Comparison of ENCODE assay signal across 26 mouse cellular contexts in the genomic region with DNA sequence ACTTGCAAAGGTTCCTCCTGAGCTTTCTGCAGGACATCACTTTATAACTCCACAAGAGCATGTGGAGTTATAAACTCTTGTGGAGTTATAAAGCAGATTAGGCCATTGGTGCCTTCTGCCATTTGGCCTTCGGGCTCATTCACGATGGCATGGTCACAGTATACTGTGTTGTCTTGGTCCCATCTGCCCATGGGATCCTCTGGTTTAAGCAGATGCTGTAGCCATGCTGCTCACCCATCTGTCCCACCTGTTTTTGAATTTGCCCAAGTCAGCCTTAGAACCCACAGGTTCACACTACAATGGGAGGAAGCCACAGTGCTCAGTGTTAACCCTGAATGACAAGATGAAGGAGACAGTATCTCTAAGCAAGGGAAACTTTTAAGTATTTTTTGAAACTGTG.
DNase-seq lines count a peak whose midpoint lies in the region; ATAC-seq and TF ChIP-seq lines count a peak whose summit lies in the region.
"Had no signal": no experiment of that assay in that cellular context is flagged by ENCODE, and none has a peak within 500 bp of the region (broad histone marks: within the 10 kb centered on the region; RNA-seq: fewer than 3 reads in every experiment).

No protein-coding gene starts in this region.

- TF ChIP-seq CTCF in hindbrain, postnatal 0 days (IDR thresholded peaks at IDR 0.05; ENCODE audit: low read depth), result no peak

- no peaks in the 10 kb centered on the region for H3K27me3 ChIP-seq in hindbrain, postnatal 0 days (ENCODE audit: insufficient read depth, low read length)
- no peaks in the 10 kb centered on the region for H3K27me3 ChIP-seq in hindbrain, embryonic 12.5 days
- no peaks in the 10 kb centered on the region for H3K27me3 ChIP-seq in neural tube, embryonic 14.5 days (ENCODE audit: control insufficient read depth, insufficient read depth, low read length)
- H3K27me3 ChIP-seq: CH12.LX; embryonic facial prominence, embryonic 12.5 days; embryonic facial prominence, embryonic 15.5 days; heart, embryonic 12.5 days; heart, embryonic 15.5 days; intestine, embryonic 15.5 days had no signal

- ATAC-seq in hindbrain, postnatal 0 days, result peak; percentile 62
- ATAC-seq in hindbrain, embryonic 12.5 days (ENCODE audit: low FRiP score), result no peak
- peak; percentile 44; the same call in 1 of the 2 replicates for ATAC-seq in neural tube, embryonic 14.5 days (ENCODE audit: low read depth)
- ATAC-seq: forebrain, embryonic 14.5 days; forebrain, postnatal 0 days; intestine, embryonic 15.5 days had no signal

- no peaks in the 10 kb centered on the region for H3K36me3 ChIP-seq in hindbrain, postnatal 0 days (ENCODE audit: insufficient read depth, low read length)
- no peaks in the 10 kb centered on the region for H3K36me3 ChIP-seq in hindbrain, embryonic 12.5 days
- no peaks in the 10 kb centered on the region for H3K36me3 ChIP-seq in neural tube, embryonic 14.5 days (ENCODE audit: control insufficient read depth, insufficient read depth, low read length)
- H3K36me3 ChIP-seq: embryonic facial prominence, embryonic 12.5 days; embryonic facial prominence, embryonic 15.5 days; G1E; heart, embryonic 12.5 days; heart, embryonic 15.5 days; intestine, embryonic 15.5 days had no signal

- no peak overlapping the region for H3K9ac ChIP-seq in hindbrain, postnatal 0 days (replicated peaks; ENCODE audit: low read length)
- no peak overlapping the region for H3K9ac ChIP-seq in hindbrain, embryonic 12.5 days
- no peak overlapping the region for H3K9ac ChIP-seq in neural tube, embryonic 14.5 days (replicated peaks; ENCODE audit: low read depth, low read length)
- H3K9ac ChIP-seq: embryonic facial prominence, embryonic 12.5 days; embryonic facial prominence, embryonic 15.5 days; forebrain, postnatal 0 days; heart, embryonic 12.5 days; heart, embryonic 15.5 days; intestine, embryonic 15.5 days had no signal

- H3K27ac ChIP-seq in hindbrain, postnatal 0 days, result no peak overlapping the region
- no peak overlapping the region for H3K27ac ChIP-seq in hindbrain, embryonic 12.5 days
- H3K27ac ChIP-seq in neural tube, embryonic 14.5 days (ENCODE audit: low read depth, low read length), result no peak overlapping the region
- H3K27ac ChIP-seq: embryonic facial prominence, embryonic 12.5 days; embryonic facial prominence, embryonic 15.5 days; gastrocnemius, adult 2 months; heart, embryonic 15.5 days; intestine, embryonic 15.5 days had no signal

- WGBS in hindbrain, postnatal 0 days, result 76% methylated on average over 2 of the region's 2 CpGs
- 86% methylated on average over 2 of the region's 2 CpGs for WGBS in hindbrain, embryonic 12.5 days
- WGBS in neural tube, embryonic 14.5 days, result 77% methylated on average over 2 of the region's 2 CpGs

- H3K9me3 ChIP-seq in hindbrain, postnatal 0 days (ENCODE audit: low read length), result no peaks in the 10 kb centered on the region
- H3K9me3 ChIP-seq in hindbrain, embryonic 12.5 days (replicated peaks), result no peaks in the 10 kb centered on the region
- no peaks in the 10 kb centered on the region for H3K9me3 ChIP-seq in neural tube, embryonic 14.5 days (ENCODE audit: control insufficient read depth, low read length)
- H3K9me3 ChIP-seq: embryonic facial prominence, embryonic 12.5 days; embryonic facial prominence, embryonic 15.5 days; G1E; heart, embryonic 12.5 days; heart, embryonic 15.5 days; intestine, embryonic 15.5 days had no signal

- peak; percentile 9 to 10 for DNase-seq in cerebellum, postnatal 14 days
- DNase-seq in cerebellum, adult 9-11 months, result no peak
- DNase-seq in hindbrain, postnatal 0 days (ENCODE audit: low spot score), result peak; percentile 31
- DNase-seq in neural tube, embryonic 10.5 days (ENCODE audit: extremely low spot score, low spot score), result no peak
- DNase-seq: adrenal gland, postnatal 10 days; adrenal gland, postnatal 36 days; B cell, adult 2 months; cerebellum, adult 2 months; cerebellum, postnatal 25 days; forebrain, postnatal 0 days; gastrocnemius, adult 2 months; gastrocnemius, postnatal 14 days; heart, adult 11 months; heart, postnatal 10 days; heart, postnatal 36 days; kidney, adult 11 months had no signal

- no peak overlapping the region for H3K4me2 ChIP-seq in hindbrain, postnatal 0 days (ENCODE audit: low read depth, low read length)
- no peak overlapping the region for H3K4me2 ChIP-seq in hindbrain, embryonic 12.5 days (replicated peaks)
- H3K4me2 ChIP-seq in neural tube, embryonic 14.5 days (ENCODE audit: low read depth, low read length), result no peak overlapping the region
- H3K4me2 ChIP-seq: embryonic facial prominence, embryonic 12.5 days; embryonic facial prominence, embryonic 15.5 days; heart, embryonic 12.5 days; heart, embryonic 15.5 days; intestine, embryonic 15.5 days had no signal

- H3K4me1 ChIP-seq in hindbrain, postnatal 0 days (ENCODE audit: insufficient read depth, low read length), result no peaks in the 10 kb centered on the region
- no peaks in the 10 kb centered on the region for H3K4me1 ChIP-seq in hindbrain, embryonic 12.5 days
- no peaks in the 10 kb centered on the region for H3K4me1 ChIP-seq in neural tube, embryonic 14.5 days (ENCODE audit: control insufficient read depth, insufficient read depth, low read length)
- H3K4me1 ChIP-seq: embryonic facial prominence, embryonic 12.5 days; embryonic facial prominence, embryonic 15.5 days; heart, embryonic 12.5 days; heart, embryonic 15.5 days; intestine, embryonic 15.5 days had no signal

- no peak overlapping the region for H3K4me3 ChIP-seq in hindbrain, postnatal 0 days (ENCODE audit: low read length)
- no peak overlapping the region for H3K4me3 ChIP-seq in hindbrain, embryonic 12.5 days
- H3K4me3 ChIP-seq in neural tube, embryonic 14.5 days (ENCODE audit: low read depth, low read length), result no peak overlapping the region
- H3K4me3 ChIP-seq: embryonic facial prominence, embryonic 12.5 days; embryonic facial prominence, embryonic 15.5 days; gastrocnemius, adult 2 months; heart, embryonic 12.5 days; heart, embryonic 15.5 days; intestine, embryonic 15.5 days had no signal

Comparison
In these comparisons a context has a peak if more than half of its experiments do, and no peak if none do; other contexts are left out.
1. DNase-seq: peak in cerebellum, postnatal 14 days (2 of 2) and hindbrain, postnatal 0 days (single experiment); none in cerebellum, adult 9-11 months (single experiment) and neural tube, embryonic 10.5 days (single experiment).